Mouse (Mus musculus): ENCODE measurements around the gene Fibin.

The Fibin gene

GRCm38 (mm10) chr2:110362432-110363283, at the start of gene Fibin:
Gene Fibin (minus strand): TSS chr2:110363183.
- DNase-seq, result no peak

- DNase-seq, result no peak
Measured at GRCm38 (mm10) chr2:110411428-110411827, 48.4 kb upstream of the Fibin start.

GRCm38 (mm10) chr2:110408757-110409156, 45.8 kb upstream of the Fibin start:
- no peak for DNase-seq

- no peak for DNase-seq
Measured at GRCm38 (mm10) chr2:110392714-110393336, 29.8 kb upstream of the Fibin start.

- DNase-seq, result no peak
Measured at GRCm38 (mm10) chr2:110390736-110391409, 27.9 kb upstream of the Fibin start.

- no peak for DNase-seq
Measured at GRCm38 (mm10) chr2:110379811-110380210, 16.8 kb upstream of the Fibin start.

- DNase-seq, result no peak
Measured at GRCm38 (mm10) chr2:110376660-110377059, 13.7 kb upstream of the Fibin start.

- DNase-seq, result no peak
Measured at GRCm38 (mm10) chr2:110375475-110375874, 12.5 kb upstream of the Fibin start.

- DNase-seq, result no peak
Measured at GRCm38 (mm10) chr2:110373186-110373585, 10.2 kb upstream of the Fibin start.

- no peak for DNase-seq
Measured at GRCm38 (mm10) chr2:110367382-110367887, 4.5 kb upstream of the Fibin start.

GRCm38 (mm10) chr2:110365401-110365800, 2.4 kb upstream of the Fibin start:
- DNase-seq, result no peak

- DNase-seq, result no peak
Measured at GRCm38 (mm10) chr2:110363855-110364254, 872 bp upstream of the Fibin start.

- no peak for DNase-seq
Measured at GRCm38 (mm10) chr2:110353302-110353970, 9.5 kb downstream of the Fibin start.

- DNase-seq, result no peak
Measured at GRCm38 (mm10) chr2:110351843-110352251, 11.1 kb downstream of the Fibin start.

GRCm38 (mm10) chr2:110351406-110351805, 11.6 kb downstream of the Fibin start:
- DNase-seq, result no peak

GRCm38 (mm10) chr2:110328953-110329352, 34.0 kb downstream of the Fibin start:
- no peak for DNase-seq

- DNase-seq, result no peak
Measured at GRCm38 (mm10) chr2:110319949-110320348, 43.0 kb downstream of the Fibin start.

- no peak for DNase-seq
Measured at GRCm38 (mm10) chr2:110319266-110319665, 43.7 kb downstream of the Fibin start.

GRCm38 (mm10) chr2:110318719-110319118, 44.3 kb downstream of the Fibin start:
- DNase-seq, result no peak

- DNase-seq, result no peak
Measured at GRCm38 (mm10) chr2:110316116-110316883, 46.7 kb downstream of the Fibin start.

GRCm38 (mm10) chr2:110314509-110315155, 48.4 kb downstream of the Fibin start, which contains the start of gene Bbox1:
Gene Bbox1 (minus strand): TSS chr2:110314560.
- no peak for DNase-seq
